Mouse (Mus musculus): ENCODE results near the gene Tom1l2.

Tom1l2 gene

GRCm38 (mm10) chr11:60307375-60307825, 45.3 kb downstream of the Tom1l2 start:
- peak; percentile 77 to 90 for DNase-seq (ENCODE audit: inconsistent age in 2 of 2, low spot score in 1 of 2)

GRCm38 (mm10) chr11:60306834-60307233, 45.9 kb downstream of the Tom1l2 start:
- DNase-seq (ENCODE audit: inconsistent age in 2 of 2, low spot score in 1 of 2) = peak; percentile 57 to 84

- no peak for DNase-seq (ENCODE audit: inconsistent age in 2 of 2, low spot score in 1 of 2)
These were observed 47.1 kb downstream of the Tom1l2 start for GRCm38 (mm10) chr11:60305611-60306010.

- DNase-seq (ENCODE audit: inconsistent age in 2 of 2, low spot score in 1 of 2) = no peak
These were observed 49.2 kb downstream of the Tom1l2 start for GRCm38 (mm10) chr11:60303497-60303896.

- DNase-seq (ENCODE audit: inconsistent age in 2 of 2, low spot score in 1 of 2) = no peak
These were observed 50.2 kb downstream of the Tom1l2 start for GRCm38 (mm10) chr11:60302354-60303083.

- DNase-seq (ENCODE audit: inconsistent age in 2 of 2, low spot score in 1 of 2) = no peak
These were observed 51.0 kb downstream of the Tom1l2 start for GRCm38 (mm10) chr11:60301588-60302208.

- peak in 1 of 2 experiments; percentile 80 for DNase-seq (ENCODE audit: inconsistent age in 2 of 2, low spot score in 1 of 2)
These were observed 52.4 kb downstream of the Tom1l2 start for GRCm38 (mm10) chr11:60300318-60300717.

GRCm38 (mm10) chr11:60297772-60298171, 54.9 kb downstream of the Tom1l2 start:
- DNase-seq (ENCODE audit: inconsistent age in 2 of 2, low spot score in 1 of 2) = no peak

GRCm38 (mm10) chr11:60294630-60295313, 57.9 kb downstream of the Tom1l2 start:
- DNase-seq (ENCODE audit: inconsistent age in 2 of 2, low spot score in 1 of 2) = peak in 1 of 2 experiments; percentile 28

- peak in 1 of 2 experiments; percentile 33 for DNase-seq (ENCODE audit: inconsistent age in 2 of 2, low spot score in 1 of 2)
These were observed 58.7 kb downstream of the Tom1l2 start for GRCm38 (mm10) chr11:60293683-60294629.

GRCm38 (mm10) chr11:60292718-60293117, 60.0 kb downstream of the Tom1l2 start:
- peak; percentile 71 to 90 for DNase-seq (ENCODE audit: inconsistent age in 2 of 2, low spot score in 1 of 2)

- no peak for DNase-seq (ENCODE audit: inconsistent age in 2 of 2, low spot score in 1 of 2)
These were observed 63.7 kb downstream of the Tom1l2 start for GRCm38 (mm10) chr11:60288980-60289379.

- DNase-seq (ENCODE audit: inconsistent age in 2 of 2, low spot score in 1 of 2) = no peak
These were observed 66.4 kb downstream of the Tom1l2 start for GRCm38 (mm10) chr11:60286311-60286710.

- peak; percentile 47 to 84 for DNase-seq (ENCODE audit: inconsistent age in 2 of 2, low spot score in 1 of 2)
These were observed 72.0 kb downstream of the Tom1l2 start for GRCm38 (mm10) chr11:60280429-60281414.

- DNase-seq (ENCODE audit: inconsistent age in 2 of 2, low spot score in 1 of 2) = no peak
These were observed 73.2 kb downstream of the Tom1l2 start for GRCm38 (mm10) chr11:60279483-60279882.

- no peak for DNase-seq (ENCODE audit: inconsistent age in 2 of 2, low spot score in 1 of 2)
These were observed 74.9 kb downstream of the Tom1l2 start for GRCm38 (mm10) chr11:60277771-60278170.

GRCm38 (mm10) chr11:60277164-60277740, 75.5 kb downstream of the Tom1l2 start:
- no peak for DNase-seq (ENCODE audit: inconsistent age in 2 of 2, low spot score in 1 of 2)

GRCm38 (mm10) chr11:60276408-60277093, 76.2 kb downstream of the Tom1l2 start:
- DNase-seq (ENCODE audit: inconsistent age in 2 of 2, low spot score in 1 of 2) = no peak
